Mouse (Mus musculus): ENCODE data around the gene Hck. TPM values are rescaled to one million over a fixed set of nuclear protein-coding genes. Genes with fewer than 3 reads are reported as not detected.

Gene Hck
- polyA plus RNA-seq, 1 experiment: 8.1 TPM

GRCm38 (mm10) chr2:153161684-153162080 lies 53.4 kb downstream of the Hck start:
- no peaks in the 10 kb centered on the region for H3K27me3 ChIP-seq (replicated peaks)
- H3K9me3 ChIP-seq: peaks cover 4% of the 10 kb centered on the region; the same call in 1 of the 2 replicates
- peak overlapping the region; percentile 95 for H3K4me3 ChIP-seq (replicated peaks)
- H3K36me3 ChIP-seq (replicated peaks; ENCODE audit: low read length): peaks cover 22% of the 10 kb centered on the region
- peaks cover 65% of the 10 kb centered on the region for H3K4me1 ChIP-seq
- no peak for TF ChIP-seq GATA1 (IDR thresholded peaks at IDR 0.05; ENCODE audit: borderline replicate concordance, low read length)
- TF ChIP-seq FLI1 (IDR thresholded peaks at IDR 0.05; ENCODE audit: low read length): no peak

- TF ChIP-seq GATA1 (IDR thresholded peaks at IDR 0.05; ENCODE audit: borderline replicate concordance, low read length) (no peak), FLI1 (IDR thresholded peaks at IDR 0.05; ENCODE audit: low read length) (no peak)
- no peaks in the 10 kb centered on the region for H3K27me3 ChIP-seq (replicated peaks)
- peak overlapping the region; percentile 67 for H3K4me3 ChIP-seq (replicated peaks)
- peaks cover 51% of the 10 kb centered on the region for H3K36me3 ChIP-seq (replicated peaks; ENCODE audit: low read length)
- no peaks in the 10 kb centered on the region for H3K9me3 ChIP-seq
- H3K4me1 ChIP-seq: peaks cover 92% of the 10 kb centered on the region
Measured at GRCm38 (mm10) chr2:153167136-153167535, 58.9 kb downstream of the Hck start.

GRCm38 (mm10) chr2:153168134-153168820 lies 60.0 kb downstream of the Hck start:
- Histone ChIP-seq H3K27me3 (replicated peaks) (no peaks in the 10 kb centered on the region), H3K4me3 (replicated peaks) (no peak overlapping the region), H3K36me3 (replicated peaks; ENCODE audit: low read length) (peaks cover 49% of the 10 kb centered on the region), H3K4me1 (peaks cover 80% of the 10 kb centered on the region), H3K9me3 (no peaks in the 10 kb centered on the region)
- TF ChIP-seq GATA1 (IDR thresholded peaks at IDR 0.05; ENCODE audit: borderline replicate concordance, low read length) (no peak), FLI1 (IDR thresholded peaks at IDR 0.05; ENCODE audit: low read length) (no peak)

GRCm38 (mm10) chr2:153170490-153171224 lies 62.4 kb downstream of the Hck start:
- Histone ChIP-seq H3K4me1 (peaks cover 70% of the 10 kb centered on the region), H3K9me3 (no peaks in the 10 kb centered on the region), H3K27me3 (replicated peaks) (no peaks in the 10 kb centered on the region), H3K4me3 (replicated peaks) (no peak overlapping the region), H3K36me3 (replicated peaks; ENCODE audit: low read length) (peaks cover 47% of the 10 kb centered on the region)
- TF ChIP-seq GATA1 (IDR thresholded peaks at IDR 0.05; ENCODE audit: borderline replicate concordance, low read length): no peak
- TF ChIP-seq FLI1 (IDR thresholded peaks at IDR 0.05; ENCODE audit: low read length): no peak

GRCm38 (mm10) chr2:153171966-153172365 lies 63.7 kb downstream of the Hck start:
- H3K4me3 ChIP-seq (replicated peaks): no peak overlapping the region
- H3K4me1 ChIP-seq: peaks cover 67% of the 10 kb centered on the region
- no peaks in the 10 kb centered on the region for H3K9me3 ChIP-seq
- TF ChIP-seq FLI1 (IDR thresholded peaks at IDR 0.05; ENCODE audit: low read length) (no peak), GATA1 (IDR thresholded peaks at IDR 0.05; ENCODE audit: borderline replicate concordance, low read length) (no peak)
- H3K27me3 ChIP-seq (replicated peaks): no peaks in the 10 kb centered on the region
- H3K36me3 ChIP-seq (replicated peaks; ENCODE audit: low read length): peaks cover 52% of the 10 kb centered on the region

- Histone ChIP-seq H3K4me3 (replicated peaks) (no peak overlapping the region), H3K27me3 (replicated peaks) (no peaks in the 10 kb centered on the region), H3K4me1 (peaks cover 52% of the 10 kb centered on the region), H3K36me3 (replicated peaks; ENCODE audit: low read length) (peaks cover 67% of the 10 kb centered on the region), H3K9me3 (no peaks in the 10 kb centered on the region)
- TF ChIP-seq FLI1 (IDR thresholded peaks at IDR 0.05; ENCODE audit: low read length) (no peak), GATA1 (IDR thresholded peaks at IDR 0.05; ENCODE audit: borderline replicate concordance, low read length) (no peak)
Measured at GRCm38 (mm10) chr2:153175995-153176570, 67.8 kb downstream of the Hck start.

- TF ChIP-seq FLI1 (IDR thresholded peaks at IDR 0.05; ENCODE audit: low read length) (no peak), GATA1 (IDR thresholded peaks at IDR 0.05; ENCODE audit: borderline replicate concordance, low read length) (no peak)
- Histone ChIP-seq H3K4me3 (replicated peaks) (no peak overlapping the region), H3K4me1 (peaks cover 42% of the 10 kb centered on the region), H3K27me3 (replicated peaks) (no peaks in the 10 kb centered on the region), H3K36me3 (replicated peaks; ENCODE audit: low read length) (peaks cover 70% of the 10 kb centered on the region), H3K9me3 (no peaks in the 10 kb centered on the region)
Measured at GRCm38 (mm10) chr2:153177188-153177587, 68.9 kb downstream of the Hck start.

- H3K4me1 ChIP-seq: peaks cover 41% of the 10 kb centered on the region
- peaks cover 91% of the 10 kb centered on the region for H3K36me3 ChIP-seq (replicated peaks; ENCODE audit: low read length)
- TF ChIP-seq FLI1 (IDR thresholded peaks at IDR 0.05; ENCODE audit: low read length) (no peak), GATA1 (IDR thresholded peaks at IDR 0.05; ENCODE audit: borderline replicate concordance, low read length) (no peak)
- H3K9me3 ChIP-seq: no peaks in the 10 kb centered on the region
- no peaks in the 10 kb centered on the region for H3K27me3 ChIP-seq (replicated peaks)
- H3K4me3 ChIP-seq (replicated peaks): no peak overlapping the region
Measured at GRCm38 (mm10) chr2:153179126-153179860, 71.0 kb downstream of the Hck start.

- peaks cover 91% of the 10 kb centered on the region for H3K36me3 ChIP-seq (replicated peaks; ENCODE audit: low read length)
- TF ChIP-seq GATA1 (IDR thresholded peaks at IDR 0.05; ENCODE audit: borderline replicate concordance, low read length) (no peak), FLI1 (IDR thresholded peaks at IDR 0.05; ENCODE audit: low read length) (no peak)
- H3K4me1 ChIP-seq: peaks cover 37% of the 10 kb centered on the region
- no peaks in the 10 kb centered on the region for H3K9me3 ChIP-seq
- H3K4me3 ChIP-seq (replicated peaks): no peak overlapping the region
- H3K27me3 ChIP-seq (replicated peaks): no peaks in the 10 kb centered on the region
Measured at GRCm38 (mm10) chr2:153179961-153180360, 71.7 kb downstream of the Hck start.

All from megakaryocyte, embryonic 14.5 days (primary cell).